Mouse (Mus musculus) activated CD4-positive, CD25-positive, alpha-beta regulatory T cell, adult 4 months (primary cell): ENCODE results near the gene Rbbp7. TPM values are rescaled to one million over a fixed set of nuclear protein-coding genes. Genes with fewer than 3 reads are reported as not detected.
"Not testable (repeated sequence)": the region's sequence is repeated elsewhere in the genome, so short reads cannot be mapped to it uniquely, and the experiment has no call there.

Experiments used
- ATAC-seq: one replicate; pipeline ENCODE4 v1.8.0; 2017
- polyA plus RNA-seq, 2 experiments: library from polyadenylated mRNA; unstranded; fragments of 100-300 nt; shearing (Covaris generic); gene quantifications; one replicate each; pipeline ENCODE4 v1.2.1; 2017

Rbbp7 gene
- polyA plus RNA-seq = 100 to 1,000 TPM; 173 to 192 TPM

- ATAC-seq = peak; percentile 84
Observed at GRCm38 (mm10) chrX:162760115-162760942, at the start of gene Rbbp7. Rbbp7 (plus strand) TSS chrX:162760402.

GRCm38 (mm10) chrX:162717837-162718236, 42.4 kb upstream of the Rbbp7 start:
- peak; percentile 85 for ATAC-seq

GRCm38 (mm10) chrX:162719615-162720014, 40.6 kb upstream of the Rbbp7 start:
- ATAC-seq = no peak

GRCm38 (mm10) chrX:162727367-162727777, 32.8 kb upstream of the Rbbp7 start:
- ATAC-seq = no peak

GRCm38 (mm10) chrX:162727795-162728194, 32.4 kb upstream of the Rbbp7 start:
- no peak for ATAC-seq

- no peak for ATAC-seq
Observed at GRCm38 (mm10) chrX:162728228-162728627, 32.0 kb upstream of the Rbbp7 start.

GRCm38 (mm10) chrX:162730031-162730430, 30.2 kb upstream of the Rbbp7 start:
- no peak for ATAC-seq

GRCm38 (mm10) chrX:162734997-162735929, 24.9 kb upstream of the Rbbp7 start:
- peak; percentile 91 for ATAC-seq

GRCm38 (mm10) chrX:162736140-162736659, 24.0 kb upstream of the Rbbp7 start:
- ATAC-seq = no peak

- ATAC-seq = no peak
Observed at GRCm38 (mm10) chrX:162748696-162749420, 11.3 kb upstream of the Rbbp7 start.

- no peak for ATAC-seq
Observed at GRCm38 (mm10) chrX:162752418-162752817, 7.8 kb upstream of the Rbbp7 start.

GRCm38 (mm10) chrX:162754314-162754713, 5.9 kb upstream of the Rbbp7 start:
- no peak for ATAC-seq

GRCm38 (mm10) chrX:162756058-162756457, 4.1 kb upstream of the Rbbp7 start:
- ATAC-seq = no peak

- ATAC-seq = peak; percentile 19
Observed at GRCm38 (mm10) chrX:162759251-162760114, 719 bp upstream of the Rbbp7 start.

GRCm38 (mm10) chrX:162760958-162761515, 835 bp downstream of the Rbbp7 start:
- ATAC-seq = no peak

- ATAC-seq = no peak
Observed at GRCm38 (mm10) chrX:162761716-162762395, 1.7 kb downstream of the Rbbp7 start.

GRCm38 (mm10) chrX:162770726-162771125, 10.5 kb downstream of the Rbbp7 start:
- ATAC-seq = no peak

- no peak for ATAC-seq
Observed at GRCm38 (mm10) chrX:162788372-162788771, 28.2 kb downstream of the Rbbp7 start.

- not testable (repeated sequence) for ATAC-seq
Observed at GRCm38 (mm10) chrX:162791392-162791791, 31.2 kb downstream of the Rbbp7 start.

GRCm38 (mm10) chrX:162800371-162800770, 40.2 kb downstream of the Rbbp7 start:
- peak; percentile 49 for ATAC-seq
